8 mouse cellular contexts compared by ENCODE assay signal in genomic region chr2:172468346-172468819, GRCm38 (mm10). TPM values are rescaled to one million over a fixed set of nuclear protein-coding genes. Genes with fewer than 3 reads are reported as not detected.
A peak's percentile ranks its signal among the peaks of the same experiment; 100 is the strongest.
DNase-seq lines count a peak whose midpoint lies in the region; ATAC-seq and TF ChIP-seq lines count a peak whose summit lies in the region.
"Had no signal": no experiment of that assay in that cellular context is flagged by ENCODE, and none has a peak within 500 bp of the region (broad histone marks: within the 10 kb centered on the region; RNA-seq: fewer than 3 reads in every experiment).

No protein-coding gene starts in this region.

- 80% methylated on average over 11 of the region's 11 CpGs for WGBS in neural tube, embryonic 12.5 days
- 64% methylated on average over 11 of the region's 11 CpGs for WGBS in forebrain, embryonic 10.5 days
- 75% methylated on average over 11 of the region's 11 CpGs for WGBS in lung, postnatal 0 days

- ATAC-seq in neural tube, embryonic 12.5 days (ENCODE audit: low FRiP score, low read depth): peak; percentile 66
- ATAC-seq in lung, postnatal 0 days: peak; percentile 79
- ATAC-seq in CD4-positive, CD25-positive, alpha-beta regulatory T cell, adult 4 months: no peak

- no peak overlapping the region for H3K27ac ChIP-seq in neural tube, embryonic 12.5 days
- peak overlapping the region; percentile 79 for H3K27ac ChIP-seq in forebrain, embryonic 10.5 days
- no peak overlapping the region for H3K27ac ChIP-seq in lung, postnatal 0 days (ENCODE audit: low read length)
- H3K27ac ChIP-seq: embryonic facial prominence, embryonic 13.5 days had no signal

- H3K27me3 ChIP-seq in neural tube, embryonic 12.5 days (replicated peaks): no peaks in the 10 kb centered on the region
- H3K27me3 ChIP-seq in forebrain, embryonic 10.5 days (ENCODE audit: poor library complexity, severe bottlenecking): no peaks in the 10 kb centered on the region
- no peaks in the 10 kb centered on the region for H3K27me3 ChIP-seq in lung, postnatal 0 days (replicated peaks; ENCODE audit: insufficient read depth, low read length)
- H3K27me3 ChIP-seq: embryonic facial prominence, embryonic 13.5 days had no signal

- no peak overlapping the region for H3K4me2 ChIP-seq in neural tube, embryonic 12.5 days (replicated peaks)
- H3K4me2 ChIP-seq in lung, postnatal 0 days (replicated peaks; ENCODE audit: low read depth, low read length): no peak overlapping the region
- H3K4me2 ChIP-seq: embryonic facial prominence, embryonic 13.5 days had no signal

- H3K4me3 ChIP-seq in neural tube, embryonic 12.5 days: no peak overlapping the region
- no peak overlapping the region; the same call in 1 of the 2 replicates for H3K4me3 ChIP-seq in forebrain, embryonic 10.5 days
- no peak overlapping the region for H3K4me3 ChIP-seq in lung, postnatal 0 days (ENCODE audit: low read depth, low read length)
- H3K4me3 ChIP-seq: embryonic facial prominence, embryonic 13.5 days had no signal

- no peak for DNase-seq in neural tube, embryonic 10.5 days (ENCODE audit: extremely low spot score, low spot score)
- no peak for DNase-seq in forebrain, embryonic 10.5 days (ENCODE audit: extremely low spot score, low spot score)
- peak; percentile 78 for DNase-seq in lung, postnatal 0 days (ENCODE audit: low spot score)
- peak; percentile 50 for DNase-seq in testis, postnatal 14 days (ENCODE audit: low spot score)
- no peak for DNase-seq in gastrocnemius, adult 18-20 months (ENCODE audit: low spot score)

- no peak for TF ChIP-seq CTCF in lung, postnatal 0 days (IDR thresholded peaks at IDR 0.05)

- H3K9ac ChIP-seq in neural tube, embryonic 12.5 days: no peak overlapping the region
- no peak overlapping the region for H3K9ac ChIP-seq in lung, postnatal 0 days (replicated peaks; ENCODE audit: low read depth)
- H3K9ac ChIP-seq: embryonic facial prominence, embryonic 13.5 days had no signal

- H3K9me3 ChIP-seq in neural tube, embryonic 12.5 days: no peaks in the 10 kb centered on the region
- no peaks in the 10 kb centered on the region for H3K9me3 ChIP-seq in forebrain, embryonic 10.5 days
- H3K9me3 ChIP-seq in lung, postnatal 0 days (ENCODE audit: low read length): no peaks in the 10 kb centered on the region
- H3K9me3 ChIP-seq: embryonic facial prominence, embryonic 13.5 days had no signal

- H3K36me3 ChIP-seq in neural tube, embryonic 12.5 days: peaks cover 60% of the 10 kb centered on the region
- H3K36me3 ChIP-seq in forebrain, embryonic 10.5 days (replicated peaks): peaks cover 68% of the 10 kb centered on the region
- peaks cover 29% of the 10 kb centered on the region; the same call in 1 of the 2 replicates for H3K36me3 ChIP-seq in lung, postnatal 0 days (ENCODE audit: insufficient read depth, low read length)

- no peak for TF ChIP-seq EP300 in lung, postnatal 0 days (IDR thresholded peaks at IDR 0.05)

- no peaks in the 10 kb centered on the region for H3K4me1 ChIP-seq in neural tube, embryonic 12.5 days
- H3K4me1 ChIP-seq in forebrain, embryonic 10.5 days: peaks cover 18% of the 10 kb centered on the region
- H3K4me1 ChIP-seq in lung, postnatal 0 days (ENCODE audit: insufficient read depth, low read depth, low read length): no peaks in the 10 kb centered on the region; the same call in 1 of the 2 replicates

RNA-seq across cellular contexts. Expression of gene Fam209, which starts 3.9 kb away (rescaled TPM):
- polyA plus RNA-seq in neural tube, embryonic 12.5 days (2016; fragmentation: Nextera tagmentation; extraction: Ambion mirVana): 0.51 TPM in 1 of 2 replicates, not detected in the other
- 0.50 and 0.55 TPM in 2 replicates for polyA plus RNA-seq in forebrain, embryonic 10.5 days (2016; fragmentation: Nextera tagmentation; extraction: Ambion mirVana)
- 0.27 and 0.41 TPM in 2 replicates for polyA plus RNA-seq in lung, postnatal 0 days (2015; fragmentation: Nextera tagmentation; extraction: Ambion mirVana)
- polyA plus RNA-seq in CD4-positive, CD25-positive, alpha-beta regulatory T cell, adult 4 months (2017; shearing (Covaris generic)): 1 to 10 TPM; 1.6 to 2.5 TPM
- under 1 TPM in 1 of 2 experiments, not detected in 1; 0.34 TPM for total RNA-seq in gastrocnemius, adult 18-20 months (2021)

RNA-seq across cellular contexts. Expression of gene Gcnt7, which starts 10.0 kb away (rescaled TPM):
- polyA plus RNA-seq in neural tube, embryonic 12.5 days (2016; fragmentation: Nextera tagmentation; extraction: Ambion mirVana): 1.5 and 2.0 TPM in 2 replicates
- polyA plus RNA-seq in forebrain, embryonic 10.5 days (2016; fragmentation: Nextera tagmentation; extraction: Ambion mirVana): 1.6 and 2.6 TPM in 2 replicates
- 0.58 and 0.64 TPM in 2 replicates for polyA plus RNA-seq in lung, postnatal 0 days (2015; fragmentation: Nextera tagmentation; extraction: Ambion mirVana)
- 1 to 10 TPM; 3.9 to 4.7 TPM for polyA plus RNA-seq in CD4-positive, CD25-positive, alpha-beta regulatory T cell, adult 4 months (2017; shearing (Covaris generic))
- total RNA-seq in gastrocnemius, adult 18-20 months (2021): not detected

RNA-seq across cellular contexts. Expression of gene Rtf2, which starts 28.0 kb away (rescaled TPM):
- polyA plus RNA-seq in neural tube, embryonic 12.5 days (2016; fragmentation: Nextera tagmentation; extraction: Ambion mirVana): 102 and 105 TPM in 2 replicates
- 84.8 and 85.6 TPM in 2 replicates for polyA plus RNA-seq in forebrain, embryonic 10.5 days (2016; fragmentation: Nextera tagmentation; extraction: Ambion mirVana)
- polyA plus RNA-seq in lung, postnatal 0 days (2015; fragmentation: Nextera tagmentation; extraction: Ambion mirVana): 73.4 and 74.2 TPM in 2 replicates
- polyA plus RNA-seq in CD4-positive, CD25-positive, alpha-beta regulatory T cell, adult 4 months (2017; shearing (Covaris generic)): 100 to 1,000 TPM; 139 to 161 TPM
- total RNA-seq in gastrocnemius, adult 18-20 months (2021): 10 to 100 TPM; 27.9 to 30.8 TPM

Comparison
In these comparisons a context has a peak if more than half of its experiments do, and no peak if none do; other contexts are left out.
1. DNase-seq: peak in lung, postnatal 0 days (single experiment) and testis, postnatal 14 days (single experiment); none in neural tube, embryonic 10.5 days (single experiment), forebrain, embryonic 10.5 days (single experiment) and gastrocnemius, adult 18-20 months (single experiment).